Mouse (Mus musculus): ENCODE measurements around the gene Gpr18.

The Gpr18 gene

GRCm38 (mm10) chr14:121949436-121949835, 33.9 kb upstream of the Gpr18 start:
- no peak for DNase-seq (ENCODE audit: low spot score)

GRCm38 (mm10) chr14:121947966-121948365, 32.4 kb upstream of the Gpr18 start:
- no peak for DNase-seq (ENCODE audit: low spot score)

GRCm38 (mm10) chr14:121947201-121947760, 31.7 kb upstream of the Gpr18 start:
- DNase-seq (ENCODE audit: low spot score) = no peak

GRCm38 (mm10) chr14:121946728-121947127, 31.1 kb upstream of the Gpr18 start:
- DNase-seq (ENCODE audit: low spot score) = no peak

- no peak for DNase-seq (ENCODE audit: low spot score)
Observed at GRCm38 (mm10) chr14:121946131-121946530, 30.6 kb upstream of the Gpr18 start.

GRCm38 (mm10) chr14:121939582-121939981, 24.0 kb upstream of the Gpr18 start:
- no peak for DNase-seq (ENCODE audit: low spot score)

- no peak for DNase-seq (ENCODE audit: low spot score)
Observed at GRCm38 (mm10) chr14:121938256-121939191, 22.9 kb upstream of the Gpr18 start.

GRCm38 (mm10) chr14:121937601-121938255, 22.1 kb upstream of the Gpr18 start:
- no peak for DNase-seq (ENCODE audit: low spot score)

- DNase-seq (ENCODE audit: low spot score) = no peak
Observed at GRCm38 (mm10) chr14:121936856-121937255, 21.3 kb upstream of the Gpr18 start.

GRCm38 (mm10) chr14:121936356-121936755, 20.8 kb upstream of the Gpr18 start:
- DNase-seq (ENCODE audit: low spot score) = no peak

GRCm38 (mm10) chr14:121934597-121934946, 19.0 kb upstream of the Gpr18 start:
- no peak for DNase-seq (ENCODE audit: low spot score)

- DNase-seq (ENCODE audit: low spot score) = no peak
Observed at GRCm38 (mm10) chr14:121933906-121934596, 18.5 kb upstream of the Gpr18 start.

- no peak for DNase-seq (ENCODE audit: low spot score)
Observed at GRCm38 (mm10) chr14:121932180-121932579, 16.6 kb upstream of the Gpr18 start.

- DNase-seq (ENCODE audit: low spot score) = no peak
Observed at GRCm38 (mm10) chr14:121931594-121931993, 16.0 kb upstream of the Gpr18 start.

- no peak for DNase-seq (ENCODE audit: low spot score)
Observed at GRCm38 (mm10) chr14:121930731-121931383, 15.3 kb upstream of the Gpr18 start.

- no peak for DNase-seq (ENCODE audit: low spot score)
Observed at GRCm38 (mm10) chr14:121929243-121929951, 13.8 kb upstream of the Gpr18 start.

GRCm38 (mm10) chr14:121928375-121929137, 13.0 kb upstream of the Gpr18 start:
- DNase-seq (ENCODE audit: low spot score) = peak; percentile 78

GRCm38 (mm10) chr14:121927451-121927850, 11.9 kb upstream of the Gpr18 start:
- DNase-seq (ENCODE audit: low spot score) = no peak

- no peak for DNase-seq (ENCODE audit: low spot score)
Observed at GRCm38 (mm10) chr14:121926901-121927300, 11.3 kb upstream of the Gpr18 start.

GRCm38 (mm10) chr14:121924876-121925275, 9.3 kb upstream of the Gpr18 start:
- peak; percentile 53 for DNase-seq (ENCODE audit: low spot score)

Data from adipocyte (in vitro differentiated cells).